Mouse (Mus musculus): ENCODE measurements around the gene Sulf2.

DNA sequence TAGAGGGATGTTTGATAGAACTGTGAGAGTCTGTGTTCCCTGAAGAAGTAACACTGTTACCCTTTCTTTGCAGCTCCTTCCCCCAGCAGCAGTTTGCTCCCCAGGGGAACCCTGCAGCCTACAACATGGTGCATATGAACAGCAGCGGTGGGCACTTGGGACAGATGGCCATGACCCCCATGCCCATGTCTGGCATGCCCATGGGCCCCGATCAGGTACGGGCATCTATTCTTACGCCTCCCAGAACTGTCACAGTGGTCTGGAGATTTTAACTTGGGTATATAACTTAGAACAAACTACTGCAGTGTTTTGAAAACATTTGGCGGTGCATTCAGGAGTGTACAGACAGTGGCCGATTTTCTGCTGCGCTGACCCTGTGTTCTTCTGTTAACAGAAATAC, 85.7 kb downstream of the Sulf2 start:
- no peak for TF ChIP-seq CTCF (conservative IDR thresholded peaks at IDR 0.05; ENCODE audit: insufficient read depth, insufficient read length, low read depth, low read length)
- no peak for TF ChIP-seq POLR2A (IDR thresholded peaks at IDR 0.05; ENCODE audit: low read depth, low read length)
